Mouse (Mus musculus): ENCODE measurements at regions not wholly inside any gene's neighbourhood (a gene's known extent, or its start where the extent isn't known, plus 50 kb on each side); places are given as distances from the start of the nearest gene placed in this dataset.
A peak's percentile ranks its signal among the peaks of the same experiment; 100 is the strongest.
"Not testable (repeated sequence)": the region's sequence is repeated elsewhere in the genome, so short reads cannot be mapped to it uniquely, and the experiment has no call there.

DNA sequence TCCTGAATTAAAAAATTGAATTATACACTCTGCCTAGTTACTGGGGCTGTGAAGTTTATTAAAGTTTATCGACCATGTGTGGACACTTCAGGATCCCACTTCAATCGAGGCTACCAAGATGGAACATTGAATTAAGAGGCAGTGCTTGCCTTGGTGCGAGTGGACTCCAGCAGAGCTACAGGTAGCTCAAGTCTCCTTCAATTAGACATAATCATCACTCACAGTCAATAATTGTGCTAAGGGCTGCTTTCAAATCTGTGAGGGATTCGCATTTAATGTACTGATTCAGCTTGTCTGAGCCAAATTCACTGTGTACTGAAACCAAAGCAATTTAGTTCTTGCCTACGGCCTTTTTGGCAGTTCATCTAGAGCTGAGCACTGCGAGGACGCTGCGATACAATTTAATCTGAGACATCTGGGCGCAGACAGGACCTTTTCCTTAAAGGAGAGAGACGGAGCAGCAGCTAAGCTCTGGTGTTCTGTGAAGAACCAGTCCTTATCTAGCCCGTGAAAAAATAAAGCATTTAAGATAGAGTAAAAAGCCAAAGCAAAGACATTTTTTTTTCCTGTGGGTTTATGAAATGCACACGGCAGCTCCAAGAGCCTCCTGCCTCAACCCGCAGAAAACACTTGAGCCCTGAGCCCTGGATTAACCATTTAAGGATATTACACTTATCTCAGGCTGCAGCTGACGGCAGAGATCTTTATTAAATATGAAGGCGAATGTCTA, 220.8 kb upstream of the Irx1 start:
- no peak for DNase-seq

DNA sequence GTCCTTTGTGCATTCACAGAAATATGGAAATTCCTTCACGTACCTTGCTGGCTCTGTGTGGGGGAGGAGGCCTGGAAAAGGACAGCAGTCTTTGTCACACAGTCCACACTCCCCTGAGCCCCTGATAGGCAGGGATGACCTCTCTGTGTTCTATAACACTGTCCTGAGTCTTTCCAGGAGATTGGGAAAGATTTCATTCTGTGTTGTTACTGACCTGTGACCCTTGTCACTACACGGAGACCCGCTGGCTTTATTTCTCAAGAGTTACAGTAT, 221.3 kb upstream of the Irx1 start:
- no peak for DNase-seq

- DNase-seq = no peak
Observed at GRCm38 (mm10) chr13:72195881-72196280, 232.4 kb upstream of the Irx1 start.

DNA sequence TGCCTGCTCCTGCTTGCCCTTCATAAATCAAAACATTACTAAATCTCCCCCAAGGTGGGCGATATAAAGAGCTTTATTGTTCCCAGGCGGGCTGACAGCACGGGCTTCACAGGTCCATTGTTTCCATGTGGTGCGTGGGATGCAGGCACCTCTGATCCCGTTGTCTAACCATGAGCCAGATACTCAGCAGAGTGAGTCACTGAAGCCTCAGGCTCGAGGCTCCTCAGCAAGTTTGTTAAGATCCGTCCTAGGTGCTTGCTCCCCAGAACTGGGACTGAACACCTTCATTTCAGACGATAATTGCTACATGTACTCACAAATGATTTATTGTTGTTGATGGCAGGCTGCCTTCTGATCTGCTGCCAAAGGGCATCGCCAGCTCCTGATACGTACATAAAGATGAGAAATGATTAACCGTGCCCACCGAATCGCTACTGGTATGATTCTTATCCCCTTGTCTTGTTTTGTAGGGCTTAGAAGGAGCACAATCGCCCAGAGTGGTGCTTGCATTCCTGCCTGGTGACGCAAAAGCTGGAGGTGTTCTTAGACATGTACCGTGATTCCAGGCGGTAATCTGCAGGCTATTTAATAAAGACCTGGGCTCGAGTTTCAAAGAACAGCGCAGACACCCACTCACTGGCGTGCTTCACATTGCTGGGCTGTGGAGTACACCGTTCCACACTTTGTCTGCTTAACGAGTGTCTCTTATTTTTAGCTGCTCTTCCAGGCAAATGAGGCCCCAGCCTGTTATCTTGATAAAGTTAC, 235.0 kb upstream of the Irx1 start:
- DNase-seq = peak; percentile 15

DNA sequence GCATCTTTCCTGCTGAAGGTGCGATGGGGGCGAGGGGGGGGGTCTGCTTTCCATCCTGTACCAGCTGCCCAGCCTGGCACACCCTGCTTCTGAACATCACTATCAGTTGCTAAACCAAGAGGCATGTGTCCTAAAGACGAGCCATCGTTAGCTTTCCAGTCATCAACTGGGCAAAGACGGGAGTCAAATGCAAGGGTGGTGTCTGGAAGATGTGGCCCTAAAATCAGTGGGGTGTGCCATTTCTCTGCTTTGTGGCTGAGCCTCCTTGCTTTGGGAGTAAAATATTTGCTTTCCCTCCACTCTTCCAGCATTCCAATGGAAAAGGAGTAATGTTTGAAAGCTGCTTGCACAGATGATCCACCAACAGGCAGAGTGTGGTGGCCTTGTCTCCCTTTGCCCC, 246.0 kb upstream of the Irx1 start:
- DNase-seq = no peak

- DNase-seq = no peak
Observed at GRCm38 (mm10) chr13:72209946-72210456, 246.5 kb upstream of the Irx1 start.

DNA sequence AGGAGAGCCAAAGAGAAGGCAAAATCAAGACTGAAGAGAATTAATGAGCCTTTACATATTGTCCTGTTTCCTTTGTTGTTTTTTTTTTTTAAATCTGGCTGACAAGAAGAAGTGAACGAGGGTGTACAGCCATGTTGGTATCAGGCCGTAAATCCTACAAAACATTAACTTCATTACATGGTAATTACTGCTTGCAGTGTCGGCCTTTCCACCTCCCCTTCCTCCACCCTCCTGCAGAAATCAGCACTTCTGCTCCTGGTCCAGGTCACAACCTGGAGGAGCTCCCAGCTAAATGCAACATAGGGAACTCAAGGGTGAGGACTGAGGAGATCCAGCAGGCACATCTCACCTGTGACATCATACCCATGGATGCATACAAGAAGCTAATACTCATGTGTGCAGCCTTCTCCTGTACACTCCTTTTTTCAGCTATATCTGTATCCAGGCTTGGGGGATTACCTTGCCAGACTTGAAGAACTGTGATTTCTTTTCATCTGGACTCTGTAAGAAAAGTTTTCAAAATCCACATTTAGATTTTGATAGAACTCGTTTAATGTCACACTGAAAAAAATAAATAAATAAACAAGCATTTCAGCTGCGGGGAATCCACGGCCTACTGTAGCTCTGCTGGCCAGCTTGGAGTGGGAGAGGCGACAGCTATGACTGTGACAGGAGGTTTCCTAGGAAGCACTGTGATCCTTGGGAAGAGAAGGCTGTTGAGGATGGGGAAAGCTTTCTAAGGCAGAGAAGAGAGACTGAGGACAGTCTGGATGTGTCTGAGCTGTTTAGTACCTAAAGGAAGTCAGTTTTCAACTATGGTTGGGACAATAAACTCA, 247.2 kb upstream of the Irx1 start:
- DNase-seq = no peak

DNA sequence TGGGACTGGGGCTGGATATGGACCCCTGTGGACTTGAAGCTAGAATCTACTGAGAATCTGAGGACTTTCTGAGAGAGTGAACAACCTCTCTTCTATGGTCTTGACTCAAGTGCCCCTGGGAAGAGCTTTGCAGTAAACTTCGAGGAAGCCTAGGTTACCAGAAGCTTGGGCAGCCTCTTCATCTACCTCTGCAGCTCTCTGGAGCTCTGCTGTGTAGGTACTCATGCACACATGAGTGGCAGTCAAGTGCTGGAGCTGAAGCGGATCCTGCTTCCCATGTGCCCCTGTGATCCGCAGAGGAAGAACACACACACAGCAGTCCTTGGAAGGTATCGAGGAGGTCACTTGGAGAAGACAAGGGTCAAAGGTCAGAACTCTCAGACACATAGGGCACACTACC, 248.2 kb upstream of the Irx1 start:
- DNase-seq = no peak

GRCm38 (mm10) chr13:72212747-72213146, 249.2 kb upstream of the Irx1 start:
- no peak for DNase-seq

DNA sequence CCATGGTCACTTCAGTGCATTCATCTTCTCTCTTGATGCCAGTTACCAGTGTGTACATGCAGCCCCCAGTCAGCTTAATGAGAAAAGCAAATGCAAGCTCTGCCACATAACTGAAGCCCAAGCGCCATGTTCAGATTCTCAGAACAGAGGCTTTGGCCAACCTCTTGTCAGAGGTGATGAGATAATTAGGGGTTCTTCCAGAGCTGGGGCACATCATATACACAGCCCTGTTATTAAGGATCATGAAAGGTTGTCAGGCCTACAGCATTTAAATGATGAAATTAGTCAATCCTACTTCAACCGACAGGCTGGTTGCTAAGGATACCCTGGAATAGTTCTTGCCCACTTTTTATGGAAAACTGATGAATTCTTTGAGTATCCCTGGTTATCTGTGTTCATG, 255.8 kb upstream of the Irx1 start:
- DNase-seq = no peak

DNA sequence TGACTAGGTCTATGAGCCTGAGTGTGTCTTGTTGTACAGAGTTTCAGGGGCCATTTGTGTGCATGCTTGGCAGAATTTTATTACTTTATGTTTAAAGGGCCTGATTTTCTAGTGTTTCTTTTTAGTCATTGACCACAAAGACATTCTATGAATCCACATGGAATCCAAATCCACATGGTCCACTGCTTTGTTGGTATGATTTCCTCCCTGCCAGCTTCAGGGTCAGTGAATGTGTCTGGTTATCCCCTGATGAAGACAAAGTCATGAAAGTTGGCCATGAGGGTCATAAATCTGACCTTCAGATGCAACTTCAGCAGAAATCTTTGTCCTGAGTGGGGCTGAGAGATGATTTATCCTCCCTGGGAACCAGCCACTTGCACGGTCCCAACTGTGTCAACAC, 263.6 kb upstream of the Irx1 start:
- no peak for DNase-seq

- no peak for DNase-seq
Observed at GRCm38 (mm10) chr13:72231032-72231591, 267.6 kb upstream of the Irx1 start.

- DNase-seq = no peak
Observed at GRCm38 (mm10) chr13:72232080-72232479, 268.6 kb upstream of the Irx1 start.

DNA sequence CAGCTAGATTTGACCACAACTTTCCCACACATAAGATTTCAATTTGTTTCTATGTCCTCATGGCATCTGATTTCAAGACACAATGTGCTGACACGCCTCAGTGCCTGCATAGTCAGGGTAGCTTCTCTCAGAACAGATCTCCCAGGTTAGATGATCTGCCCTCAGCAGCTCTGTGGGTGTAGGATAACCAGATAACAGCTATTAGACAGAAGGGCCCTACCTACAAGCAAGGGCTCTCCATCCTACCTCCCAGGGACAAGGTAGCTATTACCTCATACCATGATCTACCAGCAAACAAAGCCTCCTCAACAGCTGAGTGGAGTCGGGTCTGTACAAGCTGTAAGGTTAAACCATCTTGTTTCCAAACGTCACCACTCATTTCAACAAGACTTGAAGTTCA, 278.4 kb upstream of the Irx1 start:
- DNase-seq = no peak

DNA sequence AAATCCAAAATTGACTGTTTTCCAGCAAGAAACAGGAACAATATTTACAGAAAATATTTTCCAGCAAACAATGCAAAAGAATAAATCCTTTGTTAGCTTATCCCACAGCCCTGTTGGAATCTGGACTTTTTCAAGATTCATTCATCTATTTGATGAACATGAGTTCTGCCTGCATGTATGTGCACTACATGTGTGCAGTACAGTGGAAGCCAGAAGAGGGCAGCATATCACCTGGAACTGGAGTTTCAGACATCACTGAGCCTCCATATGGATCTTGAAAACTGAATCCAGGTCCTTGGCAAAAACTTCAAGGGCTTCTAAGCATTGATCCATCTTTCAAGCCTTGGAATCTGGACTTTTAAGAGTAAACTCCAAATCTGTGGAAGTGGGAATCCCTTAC, 286.9 kb upstream of the Irx1 start:
- DNase-seq = no peak

DNA sequence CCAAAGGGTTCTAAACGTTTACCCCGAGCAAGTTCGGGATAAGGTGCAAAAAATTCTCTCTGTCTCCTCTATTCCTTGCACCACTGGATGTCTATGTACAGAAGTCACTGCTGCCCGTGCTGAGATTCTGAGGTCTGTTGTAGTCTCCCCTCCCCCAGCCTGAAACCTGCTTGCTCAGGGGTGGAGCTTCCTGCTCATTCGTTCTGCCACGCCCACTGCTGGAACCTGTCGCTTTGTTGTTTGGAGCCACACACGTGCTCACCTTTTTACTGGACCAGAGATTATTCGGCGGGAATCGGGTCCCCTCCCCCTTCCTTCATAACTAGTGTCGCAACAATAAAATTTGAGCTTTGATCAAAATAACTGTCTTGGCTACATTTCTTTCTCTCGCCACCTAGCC, 289.7 kb upstream of the Irx1 start:
- DNase-seq = not testable (repeated sequence)

GRCm38 (mm10) chr13:72258794-72259193, 295.3 kb upstream of the Irx1 start:
- no peak for DNase-seq

DNA sequence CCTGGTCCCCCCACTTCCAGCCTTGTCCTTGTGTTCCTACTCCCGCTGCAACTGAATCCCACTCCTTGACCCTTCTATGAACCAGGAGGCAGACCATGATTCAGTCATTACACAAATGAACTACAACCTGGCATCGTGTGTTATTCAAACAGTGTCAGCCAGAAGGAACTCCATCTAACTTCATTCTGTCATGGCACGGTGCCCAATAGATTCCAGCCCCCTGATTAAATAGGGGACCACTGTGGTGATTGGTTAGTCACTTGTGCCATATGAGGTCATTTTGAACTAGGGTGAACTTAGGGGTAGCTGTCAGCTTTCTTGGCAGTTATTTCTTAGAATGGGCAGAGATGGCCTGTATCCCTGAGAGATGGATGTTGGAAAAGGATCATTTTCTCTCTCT, 300.9 kb upstream of the Irx1 start:
- no peak for DNase-seq

DNA sequence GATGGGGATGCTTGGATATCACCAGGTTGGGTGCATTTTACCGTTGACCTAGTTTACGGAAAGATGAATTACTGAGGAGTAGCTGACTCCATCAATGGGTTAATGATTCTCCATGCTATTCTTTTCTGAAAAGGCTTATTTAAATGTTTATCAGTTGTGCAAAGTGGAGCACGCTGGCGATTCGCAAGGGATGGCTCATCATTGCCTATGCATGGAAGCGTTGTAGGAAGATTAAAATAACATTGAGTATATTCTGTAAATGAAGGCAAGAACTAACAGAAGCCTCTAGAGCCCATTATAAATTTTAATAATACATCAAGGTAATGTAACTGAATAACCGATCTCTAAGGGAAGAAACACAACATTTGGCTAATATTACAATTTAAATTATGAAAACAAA, 301.6 kb upstream of the Irx1 start:
- DNase-seq = no peak

DNA sequence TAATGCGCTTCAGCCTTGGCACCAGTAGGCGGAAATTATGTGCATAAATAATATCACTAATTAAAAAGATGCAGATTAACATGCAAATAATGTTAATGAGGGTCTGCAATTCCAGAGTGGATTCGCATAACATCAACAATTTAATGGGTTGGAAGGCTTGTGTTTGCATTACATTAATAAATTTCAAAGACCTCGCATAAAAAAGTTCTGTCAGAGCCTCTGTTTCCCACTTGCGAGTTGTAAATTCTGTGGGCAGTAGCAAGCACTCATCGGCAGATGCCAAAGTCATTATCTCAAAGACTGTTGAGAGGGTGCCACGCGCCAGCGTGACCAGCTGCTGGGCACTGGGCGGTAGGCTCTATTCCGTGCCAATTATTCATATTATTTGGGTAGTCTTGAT, 302.1 kb upstream of the Irx1 start:
- DNase-seq = no peak

DNA sequence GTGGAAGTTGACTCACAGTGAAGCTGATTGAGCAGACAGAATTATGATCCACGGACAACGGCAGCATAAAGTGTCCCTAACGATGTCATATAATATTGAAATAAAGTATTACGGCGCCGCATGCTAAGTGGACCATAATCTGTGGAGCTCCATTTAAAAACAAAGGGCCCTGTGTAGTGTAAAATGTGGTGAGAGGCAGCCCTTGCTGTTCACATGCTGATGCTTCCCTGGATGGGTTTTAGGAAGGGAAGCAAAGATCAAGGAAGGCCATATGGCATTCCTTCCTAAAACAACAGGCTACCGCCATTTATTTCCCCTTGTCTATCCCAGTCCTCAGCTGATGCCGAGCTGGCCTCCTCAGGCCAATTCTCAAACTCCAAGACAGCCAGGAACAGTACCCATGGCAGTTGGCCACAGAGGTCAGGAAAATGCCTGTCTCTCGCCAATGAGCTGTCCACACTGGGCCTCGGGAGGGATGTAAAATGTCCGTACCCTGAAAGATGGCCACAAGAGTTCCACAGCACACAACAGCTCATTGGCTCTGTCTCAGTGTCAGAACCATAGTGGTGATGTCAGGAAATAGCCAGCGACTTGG, 302.7 kb upstream of the Irx1 start:
- no peak for DNase-seq

DNA sequence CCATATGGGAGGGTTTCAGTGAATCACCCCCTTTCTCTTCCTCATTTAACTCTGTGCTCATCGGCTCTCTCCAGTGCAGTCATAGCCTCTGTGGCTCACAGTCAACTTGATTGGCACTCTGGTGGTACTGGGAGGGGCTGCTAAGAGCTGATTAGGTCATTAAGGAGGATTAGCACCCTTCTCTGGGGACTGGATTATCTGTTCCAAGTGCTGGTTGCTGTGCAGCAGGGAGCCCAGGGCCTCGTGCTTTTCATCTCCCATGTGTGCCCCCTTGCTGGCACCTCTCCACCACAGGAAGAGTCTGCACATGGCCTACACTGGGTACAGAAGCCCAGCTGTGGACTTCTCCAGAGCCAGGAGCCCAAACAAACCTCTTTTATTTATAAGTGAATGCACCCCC, 316.8 kb upstream of the Irx1 start:
- DNase-seq = no peak

GRCm38 (mm10) chr13:72280871-72281270, 317.3 kb upstream of the Irx1 start:
- DNase-seq = no peak
